Mouse (Mus musculus): ENCODE measurements around the gene Cacna1b.

DNA sequence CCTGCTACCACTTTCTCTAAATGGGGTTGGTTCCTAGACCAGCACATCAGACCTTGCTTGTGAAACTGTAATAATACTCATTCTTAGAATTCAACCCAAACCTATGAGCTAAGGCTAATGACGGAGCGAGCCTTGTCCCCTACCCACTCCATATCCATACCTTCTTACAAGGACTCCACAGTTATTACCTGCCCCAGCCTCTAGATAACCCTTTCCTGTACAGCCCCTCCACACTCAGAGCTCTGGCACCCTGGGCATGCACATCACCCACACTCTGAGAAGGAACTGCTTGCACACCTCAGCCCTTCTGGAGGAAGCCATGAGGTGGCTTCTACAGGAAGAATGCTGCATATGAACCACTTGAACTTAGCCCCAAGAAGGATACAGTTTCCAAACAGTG is 72.6 kb downstream of the Cacna1b start:
- TF ChIP-seq CTCF (IDR thresholded peaks at IDR 0.05) (no peak), EP300 (IDR thresholded peaks at IDR 0.05) (no peak)

All from lung, postnatal 0 days (tissue).